ENCODE assay signal across 9 mouse cellular contexts in the genomic region with DNA sequence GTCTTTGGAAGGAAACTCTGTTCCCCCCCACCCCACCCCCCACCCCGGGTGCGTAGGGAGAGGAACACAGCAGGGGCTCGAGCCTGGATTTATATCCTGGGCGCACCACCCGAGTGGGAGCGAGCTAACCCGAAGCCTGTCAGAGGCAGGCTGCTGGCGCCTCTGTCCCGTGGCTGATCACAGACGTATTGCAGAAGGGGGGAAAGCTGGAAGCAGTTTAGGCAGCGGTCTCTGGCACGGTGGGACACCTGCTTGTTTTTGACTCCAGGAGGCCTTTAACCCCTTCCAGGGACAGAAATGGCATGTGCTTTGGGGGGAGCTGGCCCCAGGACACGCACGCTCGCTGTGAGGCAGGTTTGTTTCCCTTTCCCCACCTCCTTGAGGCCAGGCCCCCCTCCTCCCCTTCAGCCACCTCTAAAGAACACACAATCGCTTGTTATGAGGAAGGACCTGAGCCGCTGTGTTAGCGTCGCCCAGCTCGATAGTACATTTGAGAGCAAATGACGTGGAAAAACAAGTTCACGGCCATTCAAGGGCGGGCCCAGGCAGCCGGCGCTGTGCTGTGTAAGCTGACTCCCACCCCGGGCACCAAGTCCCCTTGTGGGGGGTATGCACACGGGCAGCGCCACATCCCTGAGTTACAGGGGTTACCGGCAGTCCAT. TPM values are rescaled to one million over a fixed set of nuclear protein-coding genes. Genes with fewer than 3 reads are reported as not detected.
DNase-seq lines count a peak whose midpoint lies in the region; ATAC-seq lines count a peak whose summit lies in the region.
"Had no signal": no experiment of that assay in that cellular context is flagged by ENCODE, and none has a peak within 500 bp of the region (broad histone marks: within the 10 kb centered on the region; RNA-seq: fewer than 3 reads in every experiment).

No protein-coding gene starts in this region.

- peak overlapping the region; percentile 39 for H3K4me3 ChIP-seq in brown adipose tissue, adult 24 weeks (ENCODE audit: insufficient read depth, low read depth, low read length)
- H3K4me3 ChIP-seq in heart, embryonic 12.5 days: peak overlapping the region; percentile 40
- H3K4me3 ChIP-seq in limb, embryonic 10.5 days: peak overlapping the region; percentile 46
- H3K4me3 ChIP-seq in midbrain, embryonic 14.5 days (replicated peaks; ENCODE audit: low read depth, low read length): 0 out of 2 replicates have a peak overlapping the region, but pooled peaks have one; percentile 2

- peak; percentile 58 for ATAC-seq in heart, embryonic 12.5 days (ENCODE audit: insufficient number of reproducible peaks, low FRiP score)
- ATAC-seq in midbrain, embryonic 14.5 days (ENCODE audit: low FRiP score, low TSS enrichment): no peak

- H3K4me1 ChIP-seq in brown adipose tissue, adult 24 weeks (ENCODE audit: control insufficient read depth, insufficient read depth, insufficient read length, low read length): no peaks in the 10 kb centered on the region
- H3K4me1 ChIP-seq in heart, embryonic 12.5 days (replicated peaks): peaks cover 37% of the 10 kb centered on the region
- peaks cover 77% of the 10 kb centered on the region for H3K4me1 ChIP-seq in limb, embryonic 10.5 days
- H3K4me1 ChIP-seq in midbrain, embryonic 14.5 days (ENCODE audit: control insufficient read depth, insufficient read depth, low read length): peaks cover 26% of the 10 kb centered on the region

- peak overlapping the region; percentile 71 for H3K4me2 ChIP-seq in heart, embryonic 12.5 days
- H3K4me2 ChIP-seq in midbrain, embryonic 14.5 days (ENCODE audit: low read length): peak overlapping the region; percentile 49

- no peak overlapping the region for H3K27ac ChIP-seq in brown adipose tissue, adult 24 weeks (replicated peaks; ENCODE audit: low read depth, low read length)
- H3K27ac ChIP-seq in heart, embryonic 12.5 days (ENCODE audit: poor library complexity, severe bottlenecking): 0 out of 2 replicates have a peak overlapping the region, but pooled peaks have one; percentile 5
- peak overlapping the region; percentile 87 for H3K27ac ChIP-seq in limb, embryonic 10.5 days
- H3K27ac ChIP-seq in midbrain, embryonic 14.5 days (replicated peaks; ENCODE audit: low read depth, low read length): no peak overlapping the region

- no peaks in the 10 kb centered on the region for H3K9me3 ChIP-seq in heart, embryonic 12.5 days (replicated peaks)
- no peaks in the 10 kb centered on the region for H3K9me3 ChIP-seq in limb, embryonic 10.5 days (replicated peaks)
- H3K9me3 ChIP-seq in midbrain, embryonic 14.5 days (ENCODE audit: control insufficient read depth, low read length): no peaks in the 10 kb centered on the region

- WGBS in heart, embryonic 12.5 days: 4% methylated on average over 29 of the region's 29 CpGs
- WGBS in limb, embryonic 10.5 days: 9% methylated on average over 29 of the region's 29 CpGs
- 6% methylated on average over 29 of the region's 29 CpGs for WGBS in midbrain, embryonic 14.5 days

- no peaks in the 10 kb centered on the region for H3K36me3 ChIP-seq in heart, embryonic 12.5 days
- H3K36me3 ChIP-seq in limb, embryonic 10.5 days: peaks cover 2% of the 10 kb centered on the region; the same call in 1 of the 2 replicates
- H3K36me3 ChIP-seq in midbrain, embryonic 14.5 days (ENCODE audit: control insufficient read depth, insufficient read depth, low read length): no peaks in the 10 kb centered on the region

- peak; percentile 37 for DNase-seq in gastrocnemius, adult 18-20 months (ENCODE audit: low spot score)
- no peak for DNase-seq in gastrocnemius, postnatal 4 days (ENCODE audit: low spot score in 2 of 2)
- DNase-seq in limb, embryonic 10.5 days (ENCODE audit: low spot score): peak; percentile 69
- peak; percentile 52 for DNase-seq in midbrain, embryonic 14.5 days
- no peak for DNase-seq in layer of hippocampus, adult 9-10 months (ENCODE audit: low spot score)
- DNase-seq in left cerebral cortex, adult 8-10 months (ENCODE audit: low spot score in 2 of 2): no peak

- peak overlapping the region; percentile 69 for H3K9ac ChIP-seq in heart, embryonic 12.5 days
- H3K9ac ChIP-seq in midbrain, embryonic 14.5 days (replicated peaks; ENCODE audit: low read length): peak overlapping the region; percentile 40

- peaks cover 21% of the 10 kb centered on the region; the same call in 1 of the 2 replicates for H3K27me3 ChIP-seq in heart, embryonic 12.5 days (replicated peaks)
- H3K27me3 ChIP-seq in limb, embryonic 10.5 days (ENCODE audit: low read depth, poor library complexity, severe bottlenecking): peaks cover 39% of the 10 kb centered on the region
- no peaks in the 10 kb centered on the region for H3K27me3 ChIP-seq in midbrain, embryonic 14.5 days (ENCODE audit: control insufficient read depth, insufficient read depth, low read length)

RNA-seq across cellular contexts. Expression of a gene that starts 2.9 kb away (rescaled TPM):
- total RNA-seq in gastrocnemius, adult 18-20 months (2021): 10 to 100 TPM; 11.1 to 12.6 TPM
- 1 to 10 TPM; 2.8 to 3.1 TPM for total RNA-seq in gastrocnemius, postnatal 4 days (2021)
- 0.28 and 0.54 TPM in 2 replicates for polyA plus RNA-seq in brown adipose tissue, adult 24 weeks (2012; ENCODE audit: insufficient read depth, insufficient read length, missing spikeins)
- 2.0 and 2.5 TPM in 2 replicates for polyA plus RNA-seq in heart, embryonic 12.5 days (2016; fragmentation: Nextera tagmentation; extraction: Ambion mirVana)
- polyA plus RNA-seq in limb, embryonic 10.5 days (2016; fragmentation: Nextera tagmentation; extraction: Ambion mirVana): 1.6 and 7.9 TPM in 2 replicates
- polyA plus RNA-seq in midbrain, embryonic 14.5 days (2014; fragmentation: Nextera tagmentation; extraction: Ambion mirVana): 0.47 and 2.0 TPM in 2 replicates
- total RNA-seq in left cerebral cortex, adult 8-10 months (2022): 1 to 10 TPM; 2.1 to 3.0 (median 2.5) TPM

RNA-seq across cellular contexts. Expression of a gene that starts 31.6 kb away (rescaled TPM):
- total RNA-seq in gastrocnemius, adult 18-20 months (2021): 100 to 1,000 TPM; 215 to 238 TPM
- total RNA-seq in gastrocnemius, postnatal 4 days (2021): 10 to 100 TPM; 81.4 to 89.8 TPM
- polyA plus RNA-seq in brown adipose tissue, adult 24 weeks (2012; ENCODE audit: insufficient read depth, insufficient read length, missing spikeins): 172 and 175 TPM in 2 replicates
- polyA plus RNA-seq in heart, embryonic 12.5 days (2016; fragmentation: Nextera tagmentation; extraction: Ambion mirVana): 34.9 and 35.2 TPM in 2 replicates
- 15.0 and 22.5 TPM in 2 replicates for polyA plus RNA-seq in limb, embryonic 10.5 days (2016; fragmentation: Nextera tagmentation; extraction: Ambion mirVana)
- polyA plus RNA-seq in midbrain, embryonic 14.5 days (2014; fragmentation: Nextera tagmentation; extraction: Ambion mirVana): 29.5 and 34.7 TPM in 2 replicates
- 10 to 100 TPM; 38.2 to 48.1 (median 42.3) TPM for total RNA-seq in left cerebral cortex, adult 8-10 months (2022)

RNA-seq across cellular contexts. Expression of a gene that starts 38.8 kb away (rescaled TPM):
- total RNA-seq in gastrocnemius, adult 18-20 months (2021): not detected
- total RNA-seq in gastrocnemius, postnatal 4 days (2021): not detected
- polyA plus RNA-seq in brown adipose tissue, adult 24 weeks (2012; ENCODE audit: insufficient read depth, insufficient read length, missing spikeins): not detected in 2 replicates
- 0.35 TPM in 1 of 2 replicates, not detected in the other for polyA plus RNA-seq in heart, embryonic 12.5 days (2016; fragmentation: Nextera tagmentation; extraction: Ambion mirVana)
- not detected in 2 replicates for polyA plus RNA-seq in limb, embryonic 10.5 days (2016; fragmentation: Nextera tagmentation; extraction: Ambion mirVana)
- 0.50 and 0.57 TPM in 2 replicates for polyA plus RNA-seq in midbrain, embryonic 14.5 days (2014; fragmentation: Nextera tagmentation; extraction: Ambion mirVana)
- total RNA-seq in left cerebral cortex, adult 8-10 months (2022): not detected
- total RNA-seq: heart, postnatal 14 days had no signal

Comparison
In these comparisons a context has a peak if more than half of its experiments do, and no peak if none do; other contexts are left out.
1. DNase-seq: peak in gastrocnemius, adult 18-20 months (single experiment), limb, embryonic 10.5 days (single experiment) and midbrain, embryonic 14.5 days (single experiment); none in gastrocnemius, postnatal 4 days (0 of 2), layer of hippocampus, adult 9-10 months (single experiment) and left cerebral cortex, adult 8-10 months (0 of 2).
2. H3K27ac ChIP-seq: peak in heart, embryonic 12.5 days (single experiment) and limb, embryonic 10.5 days (single experiment); none in brown adipose tissue, adult 24 weeks (single experiment) and midbrain, embryonic 14.5 days (single experiment).
3. Peak in every context shown above with its lines, with median percentiles within 50 percentile points of each other: H3K4me3 ChIP-seq.